Mouse (Mus musculus) megakaryocyte, embryonic 14.5 days (primary cell): ENCODE measurements around the gene Bach2.

Source experiments
- FLI1 ChIP-seq: IDR thresholded peaks from 2 replicates; pipeline ENCODE4 v1.6.1; 2012; ENCODE audit warnings: low read length, inconsistent platforms, mixed read lengths
- GATA1 ChIP-seq: IDR thresholded peaks from 3 replicates; pipeline ENCODE4 v1.6.1; 2012; ENCODE audit warnings: mixed read lengths, low read length, inconsistent platforms, borderline replicate concordance

GRCm38 (mm10) chr4:32510940-32511339, 272.3 kb downstream of the Bach2 start:
- TF ChIP-seq GATA1 (no peak), FLI1 (no peak)
